Mouse (Mus musculus) forelimb bud, embryonic 11.5 days (tissue): Measurements from ENCODE around the gene Tdrd5.
A peak's percentile ranks its signal among the peaks of the same experiment; 100 is the strongest.
"Not testable (repeated sequence)": the region's sequence is repeated elsewhere in the genome, so short reads cannot be mapped to it uniquely, and the experiment has no call there.

Experiments
- DNase-seq: peaks from one replicate; pipeline ENCODE4 v3.0.0-alpha.2; 2012; ENCODE audit warnings: low read depth, low spot score

The Tdrd5 gene

DNA sequence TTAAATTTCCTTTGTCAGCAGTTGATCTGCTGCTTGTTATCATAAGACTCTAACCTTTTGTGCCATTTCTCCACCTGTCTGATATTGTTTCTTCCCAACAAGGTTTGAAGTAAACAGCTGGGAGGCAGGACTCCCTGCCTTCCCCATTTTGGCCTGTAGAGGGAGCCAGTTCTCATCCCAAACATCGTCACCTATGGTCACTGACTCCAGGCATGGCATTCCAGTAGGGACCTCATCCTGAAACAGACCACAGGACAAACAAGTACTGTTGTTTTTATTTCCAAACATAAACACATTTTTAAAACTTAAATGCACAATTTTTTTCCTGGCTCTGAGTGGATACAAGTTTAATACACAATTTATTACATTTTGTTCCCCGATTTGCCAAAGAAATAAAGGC is 40.1 kb downstream of the Tdrd5 start:
- peak; percentile 74 for DNase-seq

DNA sequence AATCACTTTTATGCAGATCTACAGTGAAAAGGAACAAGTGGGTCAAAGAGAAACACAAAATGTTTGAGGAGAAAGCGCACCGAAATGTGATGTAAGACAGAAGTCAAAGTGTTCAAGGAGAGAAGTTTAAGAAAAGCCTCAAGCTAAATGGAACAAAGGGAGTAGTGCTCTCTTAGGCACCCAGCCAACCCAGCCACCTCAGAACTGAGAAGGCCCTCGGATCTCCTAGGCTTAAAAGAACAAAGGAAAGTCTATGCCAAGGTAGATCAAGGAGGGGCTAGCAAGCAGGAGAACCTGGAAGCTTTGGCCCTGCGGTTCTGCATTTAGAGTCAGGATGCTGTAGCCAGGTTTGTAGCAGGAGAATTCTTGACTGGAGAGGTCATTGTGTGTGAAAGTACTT is 48.6 kb downstream of the Tdrd5 start:
- DNase-seq = no peak

DNA sequence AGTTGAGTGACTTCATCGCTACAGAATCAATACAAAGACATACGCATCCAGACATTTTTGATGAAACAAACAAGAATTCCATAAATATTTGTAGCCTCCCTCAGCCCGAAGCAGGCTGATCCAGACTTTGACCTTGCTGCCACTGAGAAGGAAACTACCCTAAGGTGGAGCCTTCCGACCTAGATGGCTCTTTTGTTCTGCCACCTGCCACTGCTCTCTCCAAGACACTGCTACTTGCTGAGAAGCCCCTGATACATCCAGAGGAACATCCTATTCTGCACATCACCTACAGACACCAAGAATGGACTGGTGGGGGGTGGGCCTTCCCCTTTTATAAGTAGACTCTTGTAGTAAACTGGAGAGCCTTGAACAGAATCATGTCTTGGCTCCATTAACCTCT is 52.4 kb downstream of the Tdrd5 start:
- not testable (repeated sequence) for DNase-seq

DNA sequence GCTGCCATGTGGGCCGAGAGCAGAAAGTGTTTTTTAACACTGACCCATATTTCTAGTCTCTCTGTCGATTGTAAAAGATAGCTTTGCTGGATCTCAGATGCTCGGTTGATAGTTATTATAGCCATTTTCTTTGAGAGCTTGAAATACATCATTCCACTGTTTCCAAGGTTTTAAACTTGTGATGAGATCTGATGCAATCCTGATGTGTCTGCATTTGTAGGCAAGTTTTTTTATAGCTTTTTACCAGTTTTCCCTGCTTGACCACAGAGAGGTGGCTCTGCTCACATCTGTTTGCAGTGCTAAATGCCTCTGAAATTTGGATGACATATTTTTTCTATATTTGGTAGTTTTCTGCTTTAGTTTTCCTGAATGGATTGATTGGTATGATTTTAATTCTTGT is 55.6 kb downstream of the Tdrd5 start:
- no peak for DNase-seq

DNA sequence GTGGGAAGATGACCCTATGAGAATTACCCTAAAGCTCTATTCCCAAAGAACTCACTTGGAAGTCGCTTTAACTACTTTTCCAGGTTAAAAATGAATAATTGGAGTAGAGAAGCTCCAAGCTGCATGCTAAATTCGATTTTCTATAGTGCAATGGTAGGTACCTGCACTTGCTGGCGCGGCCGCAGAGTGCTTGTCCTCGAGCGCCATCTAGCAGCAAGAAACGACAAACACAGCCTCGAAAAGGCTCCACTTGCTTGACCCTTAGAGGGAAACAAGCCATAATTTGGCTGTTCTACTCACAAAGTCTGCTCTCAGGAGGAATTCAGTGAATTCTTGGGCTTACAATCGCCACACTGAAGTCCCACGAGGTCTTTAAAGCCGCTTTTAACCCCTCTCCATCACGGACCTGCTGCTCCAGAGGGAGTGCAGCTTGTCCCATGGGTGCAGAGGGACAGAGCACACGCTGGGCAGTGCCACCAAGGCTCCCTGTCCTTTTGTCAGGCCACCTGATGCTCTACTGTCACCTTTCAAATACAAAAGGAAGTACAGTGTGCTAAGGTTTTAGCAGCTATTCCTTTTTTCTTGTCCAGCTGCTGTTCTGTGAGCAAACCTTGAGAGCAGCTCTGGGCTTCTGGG is 61.6 kb downstream of the Tdrd5 start:
- peak; percentile 72 for DNase-seq

DNA sequence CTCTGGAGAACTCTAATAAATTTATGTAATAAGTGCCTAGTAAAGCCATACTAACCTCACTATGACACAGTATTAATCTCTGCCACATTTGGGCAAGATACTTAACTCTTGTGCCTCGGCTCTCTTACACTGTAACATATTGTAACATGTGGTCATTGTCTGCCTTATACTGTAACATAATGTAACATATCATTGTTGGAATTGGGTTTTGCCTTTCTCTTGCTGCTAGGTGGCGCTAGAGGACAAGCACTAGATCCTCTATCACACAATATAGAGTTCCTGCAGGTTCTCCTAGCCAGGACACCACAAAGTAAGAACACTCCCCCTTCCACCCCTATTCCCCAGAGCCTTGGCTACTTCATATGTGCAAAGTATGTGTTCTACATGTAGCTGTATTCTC is 62.4 kb downstream of the Tdrd5 start:
- DNase-seq = peak; percentile 48

DNA sequence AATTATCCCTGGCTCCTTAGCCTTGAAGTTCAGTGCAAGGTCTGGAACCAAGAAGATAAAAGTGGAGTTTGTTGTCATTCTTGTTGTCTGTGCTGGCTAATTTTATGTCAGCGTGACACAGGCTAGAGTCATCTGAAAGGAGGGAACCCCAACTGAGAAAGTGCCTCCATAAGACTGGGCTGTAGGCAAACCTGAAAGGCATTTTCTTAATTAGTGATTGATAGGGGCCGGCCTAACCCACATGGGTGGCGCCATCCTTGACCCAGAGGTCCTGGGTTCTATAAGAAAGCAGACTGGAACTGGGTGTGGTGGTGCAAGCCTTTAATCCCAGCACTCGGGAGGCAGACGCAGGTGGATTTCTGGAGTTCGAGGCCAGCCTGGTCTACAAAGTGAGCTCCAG is 72.3 kb downstream of the Tdrd5 start:
- no peak for DNase-seq

DNA sequence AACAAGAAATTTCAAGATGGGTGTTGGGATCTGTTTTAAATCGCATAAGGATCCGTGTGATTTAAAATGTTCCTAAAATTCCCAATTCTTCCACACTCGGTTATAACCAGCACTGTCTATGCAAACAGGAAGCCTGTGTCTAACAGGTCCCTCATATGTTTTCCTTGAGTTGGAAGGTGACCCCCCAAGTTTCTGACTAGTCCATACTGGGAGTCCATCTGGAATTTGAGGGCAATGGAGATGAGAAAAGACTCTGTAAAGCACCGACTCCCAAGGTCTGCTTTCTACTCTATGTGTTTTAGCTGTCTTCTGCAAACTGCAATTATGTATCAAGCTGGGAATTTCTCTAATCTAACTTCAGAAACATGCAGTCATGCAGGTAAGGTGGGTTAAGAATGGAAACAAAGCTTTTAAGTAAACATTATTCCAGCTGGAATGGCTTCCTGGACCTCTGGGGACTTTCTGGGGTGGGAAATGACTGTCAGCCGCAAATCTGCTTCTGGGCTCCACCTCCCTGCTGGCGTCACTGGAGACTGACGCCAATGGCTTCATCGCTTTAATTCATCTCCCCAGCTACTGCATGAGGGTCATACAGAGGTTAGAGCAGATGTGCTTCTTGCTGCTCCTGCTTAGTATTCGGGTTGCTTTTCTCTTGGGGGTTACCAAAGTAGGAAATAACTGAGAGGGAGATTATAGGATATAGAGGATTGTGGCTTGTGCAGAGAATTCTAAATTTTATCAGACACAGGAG is 73.0 kb downstream of the Tdrd5 start:
- DNase-seq = peak; percentile 48

DNA sequence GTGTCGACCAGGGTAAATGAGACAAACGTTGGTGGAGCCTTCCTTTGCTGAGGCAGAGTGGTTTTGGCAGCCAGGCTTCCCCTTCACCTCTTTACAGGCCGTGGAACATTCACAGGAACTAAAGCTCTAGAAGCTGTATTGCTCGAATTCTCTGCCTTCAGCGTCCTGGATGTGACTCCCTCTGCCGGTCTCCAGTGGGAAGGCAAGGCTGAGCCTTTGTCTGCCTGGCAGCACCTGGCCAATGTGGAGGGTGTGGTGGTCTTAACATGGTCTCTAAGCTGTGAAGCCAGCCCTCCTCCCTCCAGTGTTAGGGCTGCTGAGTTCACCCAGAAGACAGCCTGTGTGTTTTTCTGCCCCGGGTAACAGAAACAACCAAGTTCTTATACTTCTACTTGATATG is 74.0 kb downstream of the Tdrd5 start:
- DNase-seq = peak; percentile 72

DNA sequence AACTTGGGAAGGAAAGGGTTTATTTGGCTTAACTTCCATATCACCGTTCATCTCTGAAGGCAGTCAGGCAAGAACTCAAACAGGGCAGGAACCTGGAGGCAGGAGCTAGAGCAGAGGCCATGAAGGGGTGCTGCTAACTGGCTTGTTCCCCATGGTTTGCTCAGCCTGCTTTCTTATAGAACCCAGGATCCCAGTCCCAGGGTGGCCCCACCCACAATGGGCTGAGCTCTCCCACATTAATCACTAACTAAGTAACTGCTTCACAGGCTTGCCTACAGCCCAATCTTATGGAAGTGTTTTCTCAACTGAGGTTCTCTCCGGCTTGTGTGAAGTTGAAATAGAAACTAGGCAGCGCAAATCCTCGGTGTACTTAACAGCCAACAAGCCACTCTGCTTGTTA is 74.7 kb downstream of the Tdrd5 start:
- DNase-seq = no peak

DNA sequence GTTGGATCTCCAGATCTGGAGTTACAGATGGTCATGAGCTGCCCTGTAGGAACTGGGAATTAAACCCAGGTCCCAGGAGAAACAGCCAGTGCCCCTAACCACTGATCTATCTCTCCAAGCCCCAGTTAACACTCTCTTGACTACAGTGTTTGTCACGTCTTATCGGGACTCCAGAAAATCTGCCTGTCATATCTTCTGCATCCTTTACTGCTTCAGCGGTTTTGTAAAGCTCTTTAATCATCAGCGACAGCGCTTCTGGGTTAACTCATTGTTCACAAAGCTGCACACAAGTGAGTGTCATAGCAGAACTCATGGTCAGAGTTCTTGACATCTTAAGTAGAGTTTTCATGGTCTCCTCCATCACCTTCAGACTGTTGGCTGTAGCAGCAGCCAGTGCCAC is 76.6 kb downstream of the Tdrd5 start:
- DNase-seq = no peak

DNA sequence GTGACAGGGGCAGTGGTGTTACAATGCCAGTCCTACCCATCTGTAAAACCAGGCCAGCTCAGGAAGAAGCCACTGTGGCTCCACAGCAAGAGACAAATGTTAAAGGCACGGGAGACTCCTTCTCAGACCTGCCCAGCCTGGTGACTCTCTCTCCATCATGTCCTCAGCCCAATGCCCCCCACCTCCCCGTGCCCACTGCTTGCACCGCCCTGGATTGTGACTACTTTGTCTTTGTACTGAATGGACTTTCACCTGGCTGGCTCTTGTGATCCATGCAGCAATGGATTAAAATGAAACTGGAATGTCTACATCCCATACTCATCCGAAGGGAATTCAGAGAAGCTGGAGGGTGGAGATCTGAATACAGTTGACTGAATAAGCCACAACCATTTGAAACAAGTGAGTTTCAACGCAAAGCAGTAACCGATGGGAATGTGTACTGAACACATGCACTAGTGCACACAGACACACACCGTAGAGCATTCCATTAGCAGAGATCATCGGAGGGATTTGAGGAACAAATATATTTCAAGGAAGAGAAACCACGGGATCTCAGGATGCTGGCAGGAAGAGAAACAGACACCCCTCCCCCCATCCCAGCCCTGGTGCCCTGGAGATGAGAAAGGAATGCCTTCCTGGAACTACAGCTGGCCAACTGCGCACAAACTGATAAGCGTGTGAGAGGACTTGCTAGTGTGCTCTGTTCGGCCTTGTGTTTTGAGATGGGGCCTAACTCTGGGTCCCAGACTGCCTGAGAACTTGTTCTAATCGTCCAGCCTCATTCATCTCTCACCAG is 81.1 kb downstream of the Tdrd5 start:
- no peak for DNase-seq

DNA sequence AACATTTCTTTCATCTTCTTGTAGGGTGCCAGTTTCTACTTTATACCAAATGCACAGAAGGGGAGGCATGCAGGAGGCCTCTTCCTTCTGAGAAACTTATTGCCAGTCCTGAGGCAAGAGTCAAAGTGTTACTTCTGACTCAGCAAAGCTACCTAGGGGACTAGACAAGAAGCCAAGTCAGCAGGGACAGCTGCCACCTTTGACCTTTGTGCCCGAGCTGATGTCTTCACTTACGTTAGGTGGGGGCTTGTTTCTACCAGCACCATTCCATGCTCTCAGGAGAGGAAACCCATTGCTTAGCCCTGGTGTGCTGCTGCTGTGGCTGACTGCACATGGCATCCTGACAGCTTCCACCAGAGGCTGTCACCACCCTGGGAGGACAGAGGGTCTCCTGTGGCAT is 82.1 kb downstream of the Tdrd5 start:
- no peak for DNase-seq

DNA sequence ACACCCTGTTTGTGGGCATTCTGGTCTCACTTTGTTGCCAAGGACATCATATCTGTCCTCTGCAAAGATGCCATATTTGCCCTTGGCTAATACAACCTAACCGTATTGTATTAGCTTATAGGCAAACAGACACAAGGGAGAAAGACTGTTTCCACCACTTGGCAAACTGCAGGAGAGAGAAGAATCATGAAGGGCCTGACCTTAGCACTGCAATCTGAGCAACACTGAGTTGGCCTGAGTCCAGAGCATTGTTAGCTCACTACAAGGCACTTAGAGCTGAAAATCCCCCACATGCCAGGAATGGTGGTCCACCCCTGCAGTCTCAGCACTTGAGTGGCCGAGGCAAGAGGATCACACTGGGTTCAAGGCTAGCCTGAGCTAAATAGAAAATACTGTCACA is 84.9 kb downstream of the Tdrd5 start:
- DNase-seq = no peak

DNA sequence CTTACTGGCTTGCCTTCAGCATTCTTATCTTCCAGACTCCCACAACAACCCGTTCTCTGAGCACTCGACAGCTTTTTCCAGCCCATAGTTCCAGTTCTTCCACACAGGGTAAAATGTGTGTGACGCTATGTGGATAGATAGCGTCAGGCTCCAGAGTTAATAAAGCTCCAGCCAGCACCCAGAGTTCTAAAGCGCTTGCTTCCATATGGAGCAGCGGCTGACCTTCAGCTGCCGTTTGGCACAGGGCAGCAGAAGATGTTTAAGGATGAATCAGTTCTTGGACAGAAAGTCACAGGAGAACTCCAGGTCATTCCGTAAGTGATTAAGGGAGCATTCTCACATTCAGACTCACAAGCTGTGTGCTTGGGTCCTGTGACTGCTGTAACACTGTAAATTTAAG is 85.5 kb downstream of the Tdrd5 start:
- no peak for DNase-seq

DNA sequence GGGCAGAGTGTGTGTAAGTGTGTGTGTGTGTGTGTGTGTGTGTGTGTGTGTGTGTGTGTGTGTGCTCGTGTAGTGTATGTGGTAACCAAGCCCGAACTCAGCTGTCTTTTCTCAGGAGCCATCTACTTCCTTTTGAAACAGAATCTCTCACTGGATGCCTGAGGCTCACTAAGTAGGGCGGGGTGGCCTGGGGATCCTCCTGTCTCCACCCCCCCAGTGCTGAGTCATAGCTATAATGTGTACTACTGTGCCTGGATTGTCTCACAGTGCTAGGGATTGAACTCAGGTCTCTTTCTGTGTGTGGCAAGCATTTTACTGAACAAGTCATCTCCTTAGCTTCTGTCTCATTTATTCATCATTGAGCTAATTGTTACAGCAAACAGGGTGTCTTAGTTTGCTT is 86.1 kb downstream of the Tdrd5 start:
- no peak for DNase-seq

DNA sequence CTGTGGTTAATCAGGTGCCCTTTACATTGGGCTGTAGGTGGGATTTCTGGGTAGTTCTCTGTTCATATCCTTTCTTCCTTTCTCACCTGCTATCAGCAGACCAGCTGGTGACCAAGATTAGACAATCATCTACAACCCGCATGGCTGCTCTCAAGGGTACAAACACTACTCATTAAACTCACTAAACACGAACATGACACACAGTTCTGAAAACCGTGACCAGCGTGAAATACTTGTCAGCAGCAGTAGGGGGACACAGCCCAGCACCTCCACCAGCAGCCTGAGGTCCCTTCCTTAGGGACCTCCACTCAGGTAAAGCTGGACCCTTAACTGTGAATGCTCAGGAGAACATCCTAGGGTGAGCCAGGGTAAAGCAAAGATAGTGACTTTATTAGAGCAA is 87.2 kb downstream of the Tdrd5 start:
- no peak for DNase-seq

DNA sequence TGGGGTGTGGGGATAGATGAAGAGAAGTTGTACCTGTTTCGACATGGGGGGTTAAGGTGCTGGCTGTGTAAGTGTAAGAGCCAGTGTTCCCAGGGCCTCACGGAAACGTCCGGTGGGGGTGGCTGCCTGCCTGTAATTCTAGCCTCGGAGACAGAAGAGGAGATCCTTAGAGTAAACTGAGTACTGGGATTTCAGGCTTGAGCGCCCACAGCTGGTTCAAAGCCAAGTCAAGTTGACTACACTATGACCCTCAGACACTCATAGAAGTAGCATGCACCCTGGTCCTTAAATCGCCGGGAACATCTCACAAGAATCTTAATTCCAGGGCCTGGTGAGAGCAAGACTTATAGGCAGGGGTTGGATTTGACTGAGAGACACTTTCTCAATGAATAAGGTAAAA is 88.8 kb downstream of the Tdrd5 start:
- DNase-seq = no peak

DNA sequence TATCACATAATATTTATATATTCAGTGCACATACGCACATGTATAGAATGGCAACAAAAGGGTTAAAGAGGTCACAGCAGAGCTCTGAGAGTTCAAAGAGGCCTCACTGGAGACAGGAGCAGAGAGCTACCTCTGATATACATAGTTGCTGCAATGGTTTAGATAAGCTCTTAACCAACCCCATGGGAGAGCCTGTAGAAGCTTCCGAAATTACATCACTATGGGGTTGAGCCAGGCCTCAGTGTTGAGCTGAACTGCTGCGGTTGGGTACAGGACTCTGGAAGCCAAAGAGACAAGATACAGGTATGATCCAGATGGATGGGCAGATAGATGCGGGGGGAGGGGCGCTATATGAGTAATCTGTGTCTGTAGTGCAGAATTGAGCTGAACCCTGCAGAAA is 90.5 kb downstream of the Tdrd5 start:
- no peak for DNase-seq

DNA sequence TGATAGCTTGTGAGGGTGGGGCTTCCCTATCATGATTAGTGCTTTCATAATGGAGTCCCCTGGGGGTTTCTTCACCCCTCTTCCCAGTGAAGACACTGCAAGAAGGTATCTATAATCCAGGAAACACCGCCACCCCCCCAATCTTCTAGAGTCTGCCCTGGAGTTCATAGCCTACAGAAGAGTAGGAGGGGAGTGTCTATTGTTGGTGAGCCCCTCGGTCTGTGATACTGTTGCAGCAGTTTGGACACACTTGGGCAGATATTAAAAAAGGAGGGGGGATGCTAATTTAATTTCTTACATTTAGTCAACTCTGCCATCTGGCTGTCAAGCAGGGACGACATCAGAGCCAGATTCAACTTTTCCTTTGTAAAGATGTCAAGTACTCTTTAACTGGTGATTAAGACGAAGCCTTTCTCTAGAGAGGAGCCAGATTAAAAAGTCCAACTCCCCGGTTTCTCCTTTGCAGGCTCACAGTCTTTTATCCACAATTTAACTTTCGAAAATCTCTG is 91.6 kb downstream of the Tdrd5 start:
- no peak for DNase-seq
